Mouse (Mus musculus) lung, postnatal 36 days (tissue): ENCODE data around the gene Glud1.
"Not testable (repeated sequence)": the region's sequence is repeated elsewhere in the genome, so short reads cannot be mapped to it uniquely, and the experiment has no call there.

Source experiments
- DNase-seq: peaks from one replicate; pipeline ENCODE4 v3.0.0; 2022; ENCODE audit warnings: mixed read lengths

Gene Glud1

GRCm38 (mm10) chr14:34312339-34313048 lies 2.0 kb downstream of the Glud1 start:
- no peak for DNase-seq

- DNase-seq, result no peak
These were observed 3.1 kb downstream of the Glud1 start for GRCm38 (mm10) chr14:34313612-34314011.

- not testable (repeated sequence) for DNase-seq
These were observed 3.9 kb downstream of the Glud1 start for GRCm38 (mm10) chr14:34314383-34314782.

GRCm38 (mm10) chr14:34314796-34315195 lies 4.3 kb downstream of the Glud1 start:
- DNase-seq, result no peak

GRCm38 (mm10) chr14:34316346-34316745 lies 5.8 kb downstream of the Glud1 start:
- no peak for DNase-seq

GRCm38 (mm10) chr14:34317431-34317830 lies 6.9 kb downstream of the Glud1 start:
- no peak for DNase-seq

- DNase-seq, result no peak
These were observed 7.6 kb downstream of the Glud1 start for GRCm38 (mm10) chr14:34318113-34318512.

- no peak for DNase-seq
These were observed 13.1 kb downstream of the Glud1 start for GRCm38 (mm10) chr14:34323576-34324085.

- DNase-seq, result no peak
These were observed 16.1 kb downstream of the Glud1 start for GRCm38 (mm10) chr14:34326606-34327005.

GRCm38 (mm10) chr14:34327618-34328017 lies 17.1 kb downstream of the Glud1 start:
- DNase-seq, result no peak

- DNase-seq, result no peak
These were observed 20.2 kb downstream of the Glud1 start for GRCm38 (mm10) chr14:34330657-34331158.

GRCm38 (mm10) chr14:34331886-34332285 lies 21.4 kb downstream of the Glud1 start:
- no peak for DNase-seq

- no peak for DNase-seq
These were observed 21.9 kb downstream of the Glud1 start for GRCm38 (mm10) chr14:34332476-34332875.

- no peak for DNase-seq
These were observed 28.9 kb downstream of the Glud1 start for GRCm38 (mm10) chr14:34339446-34339845.

GRCm38 (mm10) chr14:34341993-34342392 lies 31.5 kb downstream of the Glud1 start:
- no peak for DNase-seq

- DNase-seq, result no peak
These were observed 32.6 kb downstream of the Glud1 start for GRCm38 (mm10) chr14:34343078-34343477.

- no peak for DNase-seq
These were observed 33.8 kb downstream of the Glud1 start for GRCm38 (mm10) chr14:34344361-34344760.

GRCm38 (mm10) chr14:34345771-34346566 lies 35.4 kb downstream of the Glud1 start:
- DNase-seq, result peak; percentile 59

GRCm38 (mm10) chr14:34347084-34347483 lies 36.6 kb downstream of the Glud1 start:
- no peak for DNase-seq

- DNase-seq, result no peak
These were observed 37.8 kb downstream of the Glud1 start for GRCm38 (mm10) chr14:34348301-34348700.

GRCm38 (mm10) chr14:34349007-34349406 lies 38.5 kb downstream of the Glud1 start:
- peak; percentile 84 for DNase-seq

GRCm38 (mm10) chr14:34351660-34352059 lies 41.1 kb downstream of the Glud1 start:
- no peak for DNase-seq

- no peak for DNase-seq
These were observed 42.0 kb downstream of the Glud1 start for GRCm38 (mm10) chr14:34352523-34352922.

GRCm38 (mm10) chr14:34353326-34353725 lies 42.8 kb downstream of the Glud1 start:
- DNase-seq, result peak; percentile 72
